Mouse (Mus musculus) embryonic facial prominence, embryonic 13.5 days (tissue): ENCODE data around the gene Nod1. TPM values are rescaled to one million over a fixed set of nuclear protein-coding genes. Genes with fewer than 3 reads are reported as not detected.

ENCODE experiments used
- ATAC-seq: fragments of 200-750 bp; cut with Nextera tagmentation; 2 replicates; pipeline ENCODE4 v1.8.0; 2017; ENCODE audit warnings: low read depth; ENCODE audit not compliant: insufficient number of reproducible peaks, insufficient read depth, low FRiP score, low TSS enrichment
- H3K27ac ChIP-seq: fragments of 300-500 bp; sonication (generic); 2 replicates; pipeline ENCODE4 v1.5.1; 2015; ENCODE audit warnings: moderate library complexity, mild to moderate bottlenecking, inconsistent platforms
- H3K27me3 ChIP-seq: fragments of 300-500 bp; sonication (generic); 2 replicates; pipeline ENCODE4 v1.6.1; 2015; ENCODE audit warnings: mild to moderate bottlenecking, inconsistent platforms
- H3K36me3 ChIP-seq: fragments of 300-500 bp; sonication (generic); 2 replicates; pipeline ENCODE4 v1.6.1; 2015; ENCODE audit warnings: mild to moderate bottlenecking, inconsistent platforms
- H3K4me1 ChIP-seq: fragments of 300-500 bp; sonication (generic); 2 replicates; pipeline ENCODE4 v1.6.1; 2015; ENCODE audit warnings: inconsistent platforms
- H3K4me2 ChIP-seq: fragments of 300-500 bp; sonication (generic); 2 replicates; pipeline ENCODE4 v1.6.1; 2015; ENCODE audit warnings: moderate library complexity, mild to moderate bottlenecking, inconsistent platforms
- H3K4me3 ChIP-seq: fragments of 300-500 bp; sonication (generic); 2 replicates; pipeline ENCODE4 v1.5.1; 2015; ENCODE audit warnings: mild to moderate bottlenecking, inconsistent platforms
- H3K9ac ChIP-seq: fragments of 300-500 bp; sonication (generic); 2 replicates; pipeline ENCODE4 v1.6.1; 2015; ENCODE audit warnings: mild to moderate bottlenecking, inconsistent platforms
- H3K9me3 ChIP-seq: fragments of 300-500 bp; sonication (generic); 2 replicates; pipeline ENCODE4 v1.6.1; 2016; ENCODE audit warnings: inconsistent platforms
- WGBS: fragments of 180-500 bp; shearing (Covaris S2); methylation state at CpG from one replicate; pipeline ENCODE4 v1.1.7; 2015; ENCODE audit warnings: mixed read lengths; 5-methylcytosine and 5-hydroxymethylcytosine counted together
- polyA plus RNA-seq: library from polyadenylated mRNA; unstranded; fragments of >200 nt; fragmentation: Nextera tagmentation; extraction: Ambion mirVana; gene quantifications from 2 replicates; pipeline ENCODE4 v1.2.1, GENCODE M21; 2015

The Nod1 gene
- polyA plus RNA-seq: 4.9 and 7.2 TPM in 2 replicates

- H3K4me2 ChIP-seq: peak within 1 kb of the TSS; percentile 74
- ATAC-seq: peak; percentile 86
- WGBS: 2% methylated on average over 53 of the region's 53 CpGs
- no peaks in the 10 kb centered on the region for H3K9me3 ChIP-seq
- no peaks in the 10 kb centered on the region for H3K36me3 ChIP-seq
- peak within 1 kb of the TSS; percentile 65 for H3K4me3 ChIP-seq
- peaks cover 26% of the 10 kb centered on the region for H3K27me3 ChIP-seq
- H3K4me1 ChIP-seq: peaks cover 10% of the 10 kb centered on the region; the same call in 1 of the 2 replicates
- H3K9ac ChIP-seq: peak within 1 kb of the TSS; percentile 76
- H3K27ac ChIP-seq: peak within 1 kb of the TSS; percentile 60; the same call in 1 of the 2 replicates
Observed at GRCm38 (mm10) chr6:54972111-54972928, at the start of gene Nod1. Nod1 (minus strand) TSS chr6:54972612.

GRCm38 (mm10) chr6:55021806-55022205 lies 49.4 kb upstream of the Nod1 start:
- peaks cover 2% of the 10 kb centered on the region; the same call in 1 of the 2 replicates for H3K27me3 ChIP-seq
- H3K4me2 ChIP-seq: no peak overlapping the region
- 86% methylated on average over 7 of the region's 7 CpGs for WGBS
- H3K4me1 ChIP-seq: peaks cover 11% of the 10 kb centered on the region
- H3K27ac ChIP-seq: no peak overlapping the region
- no peak overlapping the region for H3K4me3 ChIP-seq
- H3K9ac ChIP-seq: no peak overlapping the region
- H3K9me3 ChIP-seq: no peaks in the 10 kb centered on the region
- no peak for ATAC-seq
- no peaks in the 10 kb centered on the region for H3K36me3 ChIP-seq

GRCm38 (mm10) chr6:55018417-55018816 lies 46.0 kb upstream of the Nod1 start:
- Histone ChIP-seq H3K9me3 (no peaks in the 10 kb centered on the region), H3K4me1 (peaks cover 19% of the 10 kb centered on the region), H3K27ac (no peak overlapping the region), H3K4me3 (no peak overlapping the region), H3K4me2 (no peak overlapping the region), H3K9ac (no peak overlapping the region), H3K27me3 (peaks cover 2% of the 10 kb centered on the region; the same call in 1 of the 2 replicates), H3K36me3 (no peaks in the 10 kb centered on the region)
- no peak for ATAC-seq
- WGBS: 50% methylated on average over 2 of the region's 2 CpGs

- H3K27ac ChIP-seq: no peak overlapping the region
- no peak overlapping the region for H3K4me3 ChIP-seq
- H3K4me2 ChIP-seq: peak overlapping the region; percentile 37; the same call in 1 of the 2 replicates
- peaks cover 2% of the 10 kb centered on the region; the same call in 1 of the 2 replicates for H3K27me3 ChIP-seq
- H3K4me1 ChIP-seq: peaks cover 19% of the 10 kb centered on the region
- H3K36me3 ChIP-seq: no peaks in the 10 kb centered on the region
- ATAC-seq: 0 out of 2 replicates have a peak, but pooled peaks have one; percentile 35
- H3K9ac ChIP-seq: no peak overlapping the region
- WGBS: 27% methylated on average over 15 of the region's 15 CpGs
- no peaks in the 10 kb centered on the region for H3K9me3 ChIP-seq
Observed at GRCm38 (mm10) chr6:55016710-55017583, 44.5 kb upstream of the Nod1 start.

- no peak for ATAC-seq
Observed at GRCm38 (mm10) chr6:55016236-55016635, 43.8 kb upstream of the Nod1 start.

GRCm38 (mm10) chr6:55014184-55014583 lies 41.8 kb upstream of the Nod1 start:
- Histone ChIP-seq H3K4me2 (no peak overlapping the region), H3K36me3 (no peaks in the 10 kb centered on the region), H3K4me3 (no peak overlapping the region), H3K9ac (no peak overlapping the region), H3K27ac (no peak overlapping the region), H3K9me3 (no peaks in the 10 kb centered on the region), H3K4me1 (peaks cover 25% of the 10 kb centered on the region), H3K27me3 (peaks cover 5% of the 10 kb centered on the region; the same call in 1 of the 2 replicates)
- ATAC-seq: no peak
- WGBS: 91% methylated on average over 3 of the region's 3 CpGs

More at GRCm38 (mm10) chr6:55016236-55016635, 43.8 kb upstream of the Nod1 start:
- H3K9ac ChIP-seq: no peak overlapping the region
- H3K27ac ChIP-seq: no peak overlapping the region
- no peak overlapping the region for H3K4me3 ChIP-seq
- WGBS: 15% methylated on average over 5 of the region's 5 CpGs
- peaks cover 19% of the 10 kb centered on the region for H3K4me1 ChIP-seq
- peaks cover 2% of the 10 kb centered on the region; the same call in 1 of the 2 replicates for H3K27me3 ChIP-seq
- H3K4me2 ChIP-seq: no peak overlapping the region
- no peaks in the 10 kb centered on the region for H3K36me3 ChIP-seq
- H3K9me3 ChIP-seq: no peaks in the 10 kb centered on the region

GRCm38 (mm10) chr6:55012516-55012915 lies 40.1 kb upstream of the Nod1 start:
- Histone ChIP-seq H3K27me3 (peaks cover 10% of the 10 kb centered on the region; the same call in 1 of the 2 replicates), H3K4me3 (no peak overlapping the region), H3K4me1 (peaks cover 19% of the 10 kb centered on the region), H3K4me2 (no peak overlapping the region), H3K27ac (no peak overlapping the region), H3K9me3 (no peaks in the 10 kb centered on the region), H3K9ac (no peak overlapping the region), H3K36me3 (no peaks in the 10 kb centered on the region)
- 70% methylated on average over 7 of the region's 7 CpGs for WGBS
- ATAC-seq: no peak

- Histone ChIP-seq H3K36me3 (no peaks in the 10 kb centered on the region), H3K9me3 (no peaks in the 10 kb centered on the region), H3K4me2 (peak overlapping the region; percentile 46; the same call in 1 of the 2 replicates), H3K4me3 (no peak overlapping the region), H3K27me3 (peaks cover 10% of the 10 kb centered on the region; the same call in 1 of the 2 replicates), H3K4me1 (peaks cover 6% of the 10 kb centered on the region; the same call in 1 of the 2 replicates), H3K9ac (no peak overlapping the region), H3K27ac (peak overlapping the region; percentile 28; the same call in 1 of the 2 replicates)
- ATAC-seq: no peak
- 59% methylated on average over 4 of the region's 4 CpGs for WGBS
Observed at GRCm38 (mm10) chr6:55010330-55011091, 38.1 kb upstream of the Nod1 start.

- Histone ChIP-seq H3K9ac (no peak overlapping the region), H3K9me3 (no peaks in the 10 kb centered on the region), H3K27ac (peak overlapping the region; percentile 76; the same call in 1 of the 2 replicates), H3K4me3 (peak overlapping the region; percentile 18), H3K36me3 (no peaks in the 10 kb centered on the region), H3K27me3 (peaks cover 10% of the 10 kb centered on the region; the same call in 1 of the 2 replicates), H3K4me1 (peaks cover 6% of the 10 kb centered on the region; the same call in 1 of the 2 replicates), H3K4me2 (peak overlapping the region; percentile 46)
- peak; percentile 56; the same call in 1 of the 2 replicates for ATAC-seq
- WGBS: 19% methylated on average over 15 of the region's 16 CpGs
Observed at GRCm38 (mm10) chr6:55009391-55010230, 37.2 kb upstream of the Nod1 start.

- H3K4me3 ChIP-seq: no peak overlapping the region
- no peak overlapping the region for H3K27ac ChIP-seq
- no peaks in the 10 kb centered on the region for H3K36me3 ChIP-seq
- H3K9ac ChIP-seq: 0 out of 2 replicates have a peak overlapping the region, but pooled peaks have one; percentile 6
- ATAC-seq: no peak
- WGBS: 90% methylated on average over 8 of the region's 8 CpGs
- peaks cover 10% of the 10 kb centered on the region; the same call in 1 of the 2 replicates for H3K27me3 ChIP-seq
- no peaks in the 10 kb centered on the region for H3K9me3 ChIP-seq
- no peak overlapping the region for H3K4me2 ChIP-seq
- peaks cover 6% of the 10 kb centered on the region; the same call in 1 of the 2 replicates for H3K4me1 ChIP-seq
Observed at GRCm38 (mm10) chr6:55008401-55008800, 36.0 kb upstream of the Nod1 start.
